Mouse (Mus musculus) CH12.LX (cell line): ENCODE data around the gene Flt1. TPM values are rescaled to one million over a fixed set of nuclear protein-coding genes. Genes with fewer than 3 reads are reported as not detected.

Experiments
- DNase-seq: peaks from one replicate; pipeline ENCODE4 v3.0.0-alpha.2; 2013; ENCODE audit errors: extremely low read depth
- H3K27ac ChIP-seq: 2 replicates; pipeline ENCODE4 v1.5.1; 2012; ENCODE audit warnings: low read depth, mild to moderate bottlenecking, control low read depth, moderate library complexity; ENCODE audit not compliant: insufficient read depth
- H3K27me3 ChIP-seq: replicated peaks from 2 replicates; pipeline ENCODE3; 2012; ENCODE audit warnings: inconsistent platforms
- H3K36me3 ChIP-seq, 2 experiments: replicated peaks in 1 of 2; 2 replicates each; pipeline versions ENCODE3 to v1.6.1; 2012; ENCODE audit warnings: inconsistent platforms in 1 of 2, low read length in 1 of 2, mild to moderate bottlenecking in 1 of 2, mixed read lengths in 1 of 2, moderate library complexity in 1 of 2; ENCODE audit not compliant: control insufficient read depth in 1 of 2, insufficient read depth in 1 of 2
- H3K4me1 ChIP-seq, 2 experiments: 2 replicates each; pipeline ENCODE4 v1.6.1; 2012; ENCODE audit warnings: inconsistent platforms in 1 of 2, moderate library complexity in 1 of 2; ENCODE audit not compliant: insufficient read depth in 2 of 2, control insufficient read depth in 1 of 2
- H3K4me2 ChIP-seq: 2 replicates; pipeline ENCODE4 v1.6.1; 2012; ENCODE audit warnings: low read depth, mild to moderate bottlenecking, control low read depth; ENCODE audit not compliant: poor library complexity, insufficient read depth, severe bottlenecking
- H3K4me3 ChIP-seq, 3 experiments: fragments of 150-350 bp in 1 of 3; sonication (generic) in 1 of 3; replicated peaks in 1 of 3; 2 replicates each; pipeline versions ENCODE3 to v1.5.1; 2011 to 2012; ENCODE audit warnings: low read depth in 2 of 3, low read length in 2 of 3, mild to moderate bottlenecking in 2 of 3, moderate library complexity in 2 of 3, control low read depth in 1 of 3, improper control_type of control experiment in 1 of 3, inconsistent platforms in 1 of 3, mixed read lengths in 1 of 3; ENCODE audit not compliant: poor library complexity in 1 of 3
- H3K79me2 ChIP-seq: replicated peaks from 2 replicates; pipeline ENCODE4 v1.6.1; 2012; ENCODE audit warnings: mild to moderate bottlenecking, moderate library complexity; ENCODE audit not compliant: control insufficient read depth, poor library complexity, insufficient read depth, severe bottlenecking; ENCODE audit errors: extremely low read depth
- H3K9ac ChIP-seq: 2 replicates; pipeline ENCODE4 v1.6.1; 2012; ENCODE audit warnings: low read depth, mild to moderate bottlenecking, control low read depth, moderate library complexity; ENCODE audit not compliant: insufficient read depth
- H3K9me3 ChIP-seq: replicated peaks from 2 replicates; pipeline ENCODE3; 2012; ENCODE audit warnings: low read length, inconsistent platforms, mixed read lengths
- BHLHE40 ChIP-seq: IDR thresholded peaks from 2 replicates; pipeline ENCODE4 v1.6.1; 2011; ENCODE audit warnings: mild to moderate bottlenecking, low read depth, low read length, improper control_type of control experiment
- CHD1 ChIP-seq: IDR thresholded peaks from 2 replicates; pipeline ENCODE4 v1.6.1; 2012; ENCODE audit warnings: low read depth, low read length, improper control_type of control experiment, inconsistent platforms
- CHD2 ChIP-seq: IDR thresholded peaks from 2 replicates; pipeline ENCODE4 v1.6.1; 2011; ENCODE audit warnings: low read length, improper control_type of control experiment
- CTCF ChIP-seq, 2 experiments: IDR thresholded peaks in 1 of 2; conservative IDR thresholded peaks in 1 of 2; 2 replicates each; pipeline ENCODE4 v1.5.1; 2011 to 2012; ENCODE audit warnings: low read depth in 2 of 2, low read length in 2 of 2, improper control_type of control experiment in 1 of 2, inconsistent platforms in 1 of 2, mild to moderate bottlenecking in 1 of 2, moderate library complexity in 1 of 2
- E2F4 ChIP-seq: IDR thresholded peaks from 2 replicates; pipeline ENCODE4 v1.6.1; 2011; ENCODE audit warnings: low read depth, low read length, improper control_type of control experiment; ENCODE audit not compliant: insufficient replicate concordance
- ELF1 ChIP-seq: IDR thresholded peaks from 2 replicates; pipeline ENCODE4 v1.6.1; 2014; ENCODE audit warnings: low read depth, mild to moderate bottlenecking, inconsistent platforms, low read length, improper control_type of control experiment
- EP300 ChIP-seq: IDR thresholded peaks from 2 replicates; pipeline ENCODE4 v1.6.1; 2011; ENCODE audit warnings: low read length, improper control_type of control experiment
- ETS1 ChIP-seq: conservative IDR thresholded peaks from 2 replicates; pipeline ENCODE4 v1.6.1; 2012; ENCODE audit warnings: low read depth, mild to moderate bottlenecking, inconsistent platforms, low read length, improper control_type of control experiment, moderate library complexity
- GABPA ChIP-seq: IDR thresholded peaks from 2 replicates; pipeline ENCODE4 v1.6.1; 2012; ENCODE audit warnings: low read depth, low read length, improper control_type of control experiment, inconsistent platforms; ENCODE audit not compliant: insufficient replicate concordance
- HCFC1 ChIP-seq: IDR thresholded peaks from 2 replicates; pipeline ENCODE4 v1.6.1; 2012; ENCODE audit warnings: low read depth, mild to moderate bottlenecking, inconsistent platforms, low read length, improper control_type of control experiment
- IRF4 ChIP-seq: IDR thresholded peaks from 2 replicates; pipeline ENCODE4 v1.6.1; 2014; ENCODE audit warnings: low read depth, mild to moderate bottlenecking, inconsistent platforms, low read length, improper control_type of control experiment
- JUN ChIP-seq: IDR thresholded peaks from 2 replicates; pipeline ENCODE4 v1.6.1; 2011; ENCODE audit warnings: low read depth, mild to moderate bottlenecking, low read length, improper control_type of control experiment, moderate library complexity; ENCODE audit not compliant: insufficient read depth
- JUND ChIP-seq: conservative IDR thresholded peaks from 2 replicates; pipeline ENCODE4 v1.6.1; 2011; ENCODE audit warnings: low read depth, low read length, improper control_type of control experiment
- KAT2A ChIP-seq: IDR thresholded peaks from 2 replicates; pipeline ENCODE4 v1.6.1; 2012; ENCODE audit warnings: low read length, improper control_type of control experiment, inconsistent platforms; ENCODE audit not compliant: insufficient replicate concordance
- MAFK ChIP-seq: IDR thresholded peaks from 2 replicates; pipeline ENCODE4 v1.6.1; 2011; ENCODE audit warnings: low read length, improper control_type of control experiment; ENCODE audit not compliant: insufficient replicate concordance
- MAX ChIP-seq: IDR thresholded peaks from 2 replicates; pipeline ENCODE4 v1.6.1; 2011; ENCODE audit warnings: low read length, improper control_type of control experiment
- MAZ ChIP-seq: IDR thresholded peaks from 2 replicates; pipeline ENCODE4 v1.6.1; 2012; ENCODE audit warnings: low read depth, mild to moderate bottlenecking, inconsistent platforms, low read length, improper control_type of control experiment, moderate library complexity
- MEF2A ChIP-seq: IDR thresholded peaks from 2 replicates; pipeline ENCODE4 v1.6.1; 2014; ENCODE audit warnings: low read depth, mild to moderate bottlenecking, inconsistent platforms, low read length, improper control_type of control experiment, borderline replicate concordance
- MXI1 ChIP-seq: IDR thresholded peaks from 2 replicates; pipeline ENCODE4 v1.6.1; 2011; ENCODE audit warnings: mild to moderate bottlenecking, low read depth, low read length, improper control_type of control experiment
- MYC ChIP-seq: IDR thresholded peaks from 2 replicates; pipeline ENCODE4 v1.6.1; 2011; ENCODE audit warnings: low read depth, mild to moderate bottlenecking, improper control_type of control experiment, low read length
- PAX5 ChIP-seq: IDR thresholded peaks from 2 replicates; pipeline ENCODE4 v1.6.1; 2012; ENCODE audit warnings: low read length, inconsistent platforms, mixed read lengths
- POLR2A ChIP-seq: IDR thresholded peaks from 2 replicates; pipeline ENCODE4 v1.6.1; 2011; ENCODE audit warnings: low read depth, mild to moderate bottlenecking, improper control_type of control experiment, low read length
- POLR2AphosphoS2 ChIP-seq: IDR thresholded peaks from 2 replicates; pipeline ENCODE4 v1.6.1; 2011; ENCODE audit warnings: low read depth, low read length, improper control_type of control experiment
- RAD21 ChIP-seq: IDR thresholded peaks from 2 replicates; pipeline ENCODE4 v1.6.1; 2011; ENCODE audit warnings: low read depth, mild to moderate bottlenecking, low read length, improper control_type of control experiment, moderate library complexity
- RCOR1 ChIP-seq: conservative IDR thresholded peaks from 2 replicates; pipeline ENCODE4 v1.6.1; 2012; ENCODE audit warnings: low read depth, mild to moderate bottlenecking, inconsistent platforms, low read length, improper control_type of control experiment
- SIN3A ChIP-seq: IDR thresholded peaks from 2 replicates; pipeline ENCODE4 v1.6.1; 2012; ENCODE audit warnings: low read length, improper control_type of control experiment, inconsistent platforms
- SMC3 ChIP-seq: IDR thresholded peaks from 2 replicates; pipeline ENCODE4 v1.6.1; 2011; ENCODE audit warnings: low read depth, low read length, improper control_type of control experiment
- TBP ChIP-seq: conservative IDR thresholded peaks from 2 replicates; pipeline ENCODE4 v1.6.1; 2011; ENCODE audit warnings: low read depth, low read length, improper control_type of control experiment
- TCF12 ChIP-seq: IDR thresholded peaks from 2 replicates; pipeline ENCODE4 v1.6.1; 2014; ENCODE audit warnings: low read depth, mild to moderate bottlenecking, inconsistent platforms, low read length, improper control_type of control experiment
- UBTF ChIP-seq: IDR thresholded peaks from 2 replicates; pipeline ENCODE4 v1.6.1; 2012; ENCODE audit warnings: low read depth, mild to moderate bottlenecking, inconsistent platforms, low read length, improper control_type of control experiment, moderate library complexity
- USF1 ChIP-seq: IDR thresholded peaks from 2 replicates; pipeline ENCODE4 v1.6.1; 2014; ENCODE audit warnings: low read depth, mild to moderate bottlenecking, inconsistent platforms, low read length, improper control_type of control experiment
- USF2 ChIP-seq: conservative IDR thresholded peaks from 2 replicates; pipeline ENCODE4 v1.6.1; 2011; ENCODE audit warnings: low read depth, low read length, improper control_type of control experiment
- ZKSCAN1 ChIP-seq: IDR thresholded peaks from 2 replicates; pipeline ENCODE4 v1.6.1; 2012; ENCODE audit warnings: low read depth, inconsistent platforms, low read length, improper control_type of control experiment, borderline replicate concordance
- ZMIZ1 ChIP-seq: IDR thresholded peaks from 2 replicates; pipeline ENCODE4 v1.6.1; 2012; ENCODE audit warnings: low read depth, mild to moderate bottlenecking, inconsistent platforms, low read length, improper control_type of control experiment
- ZNF384 ChIP-seq: IDR thresholded peaks from 2 replicates; pipeline ENCODE4 v1.6.1; 2012; ENCODE audit warnings: low read depth, low read length, improper control_type of control experiment, inconsistent platforms
- dilution Hi-C: fragments of 300-500 bp; cut with MboI; formaldehyde crosslinking; loops from 2 replicates; pipeline ENCODE4 v1.14.3; 2020; ENCODE audit warnings: low sequenced_read_pairs; ENCODE audit not compliant: extremely low pct_unique_long_range_greater_than_20kb, extremely low pct_ligation_motif_present
- in situ Hi-C: fragments of 300-500 bp; cut with MboI; formaldehyde crosslinking; loops from 3 replicates; pipeline ENCODE4 v1.14.3; 2019; ENCODE audit warnings: low sequenced_read_pairs, low pct_ligation_motif_present, low pct_unique_long_range_greater_than_20kb, mixed read lengths
- polyA plus RNA-seq: library from polyadenylated mRNA; unstranded; fragments of >175 nt; gene quantifications from 2 replicates; pipeline ENCODE4 v1.2.1, GENCODE M21; 2012; ENCODE audit warnings: low read depth; ENCODE audit not compliant: insufficient read length
- total RNA-seq, 2 experiments: library from RNA; depleted of rRNA; stranded (reverse); fragments of 300-350 nt in 1 of 2; fragments of >200 nt in 1 of 2; gene quantifications; 2 replicates each; pipeline ENCODE4 v1.2.3; 2012 to 2014

Gene Flt1
- total and polyA plus RNA-seq, 3 experiments: 0.27 to 0.94 (median 0.47) TPM

DNA sequence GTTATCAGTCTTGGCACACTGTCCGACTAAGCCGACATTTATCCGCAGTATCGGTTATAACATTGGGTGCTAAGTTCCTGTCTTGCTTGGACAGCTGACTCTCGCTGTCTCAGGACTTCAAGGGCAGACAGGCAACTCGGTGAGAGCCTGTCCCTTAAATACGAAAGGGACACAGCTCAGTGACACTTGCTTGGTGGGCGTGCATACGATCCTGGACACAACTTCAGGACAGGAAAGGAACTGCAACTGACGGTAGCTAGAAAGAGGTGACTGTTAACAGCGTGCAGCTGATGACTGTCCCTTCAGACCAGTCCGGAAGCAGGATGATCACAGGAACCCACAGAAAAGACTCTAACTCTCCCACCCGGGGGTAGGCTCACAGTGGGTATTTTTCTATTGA, 27.8 kb downstream of the Flt1 start (continued):
- TF ChIP-seq RCOR1 (no peak), TBP (no peak), SIN3A (peak; percentile 46), JUN (no peak), MYC (peak; percentile 80), MEF2A (peak; percentile 46; the same call in 1 of the 2 replicates), UBTF (no peak), JUND (peak; percentile 28; the same call in 1 of the 2 replicates)

DNA sequence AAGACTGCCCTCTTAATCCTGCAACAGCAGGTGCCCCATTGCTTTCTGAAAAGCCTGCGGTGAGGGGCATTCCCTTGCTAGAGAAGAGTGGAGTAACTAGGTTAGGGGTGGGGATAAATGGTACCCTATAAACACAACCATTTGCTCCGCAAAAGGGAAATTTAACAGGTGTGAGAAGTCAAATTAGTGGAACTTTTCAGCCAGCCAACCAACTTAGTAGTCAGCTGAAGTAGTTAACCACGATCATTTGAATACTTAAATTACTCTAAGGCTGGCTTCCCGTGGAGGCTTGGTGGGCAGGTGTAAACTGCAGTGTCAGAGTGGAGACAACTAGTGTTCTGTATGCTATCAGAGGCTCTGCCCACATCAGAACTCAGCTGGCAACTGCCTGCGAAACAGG, 28.6 kb downstream of the Flt1 start:
- peak overlapping the region; percentile 53; the same call in 1 of the 2 replicates for H3K27ac ChIP-seq
- H3K27me3 ChIP-seq: no peaks in the 10 kb centered on the region
- in situ Hi-C loops: no loop called here
- peak overlapping the region; percentile 29 for H3K9ac ChIP-seq
- peaks cover 0 to 1% of the 10 kb centered on the region in 2 experiments for H3K36me3 ChIP-seq
- peak overlapping the region; percentile 33 to 57 (median 48) for H3K4me3 ChIP-seq
- dilution Hi-C loops: no loop called here
- peak overlapping the region; percentile 87 for H3K4me2 ChIP-seq
- DNase-seq: peak; percentile 93
- peaks cover 4 to 43% of the 10 kb centered on the region in 2 experiments for H3K4me1 ChIP-seq
- H3K79me2 ChIP-seq: no peaks in the 10 kb centered on the region
- peaks cover 6% of the 10 kb centered on the region for H3K9me3 ChIP-seq
- TF ChIP-seq TBP (0 out of 2 replicates have a peak, but pooled peaks have one; percentile 21), CHD1 (no peak), MYC (peak; percentile 32; the same call in 1 of the 2 replicates), E2F4 (0 out of 2 replicates have a peak, but pooled peaks have one; percentile 35), POLR2AphosphoS2 (no peak), GABPA (no peak), USF2 (no peak), POLR2A (peak; percentile 53; the same call in 1 of the 2 replicates), CTCF (conservative IDR thresholded peaks at IDR 0.05 in 1 of 2, IDR thresholded peaks at IDR 0.05 in 1 of 2; ENCODE audit: low read depth in 2 of 2, low read length in 2 of 2) (0 out of 4 replicates have a peak, but pooled peaks of 1 of the 2 experiments have one; percentile 4), PAX5 (no peak), HCFC1 (no peak), RAD21 (no peak; the same call in 1 of the 2 replicates), USF1 (no peak), CHD2 (peak; percentile 31; the same call in 1 of the 2 replicates), ETS1 (peak; percentile 86), ZMIZ1 (peak; percentile 69; the same call in 1 of the 2 replicates), MAFK (peak; percentile 66; the same call in 1 of the 2 replicates), MAZ (peak; percentile 52; the same call in 1 of the 2 replicates), MAX (peak; percentile 46; the same call in 1 of the 2 replicates), ZNF384 (no peak), IRF4 (peak; percentile 67; the same call in 1 of the 2 replicates), UBTF (no peak), RCOR1 (no peak; the same call in 1 of the 2 replicates), ZKSCAN1 (no peak), BHLHE40 (peak; percentile 72), SIN3A (peak; percentile 70; the same call in 1 of the 2 replicates), KAT2A (no peak), SMC3 (no peak; the same call in 1 of the 2 replicates), EP300 (peak; percentile 81; the same call in 1 of the 2 replicates), TCF12 (peak; percentile 82), JUN (0 out of 2 replicates have a peak, but pooled peaks have one; percentile 5), MXI1 (peak; percentile 44; the same call in 1 of the 2 replicates), ELF1 (no peak)
